Mouse (Mus musculus) layer of hippocampus, adult 9-10 months (tissue): Measurements from ENCODE around the gene 4933425L06Rik.

Experiments
- DNase-seq: peaks from one replicate; pipeline ENCODE4 v3.0.0; 2022; ENCODE audit warnings: low spot score

The 4933425L06Rik gene

DNA sequence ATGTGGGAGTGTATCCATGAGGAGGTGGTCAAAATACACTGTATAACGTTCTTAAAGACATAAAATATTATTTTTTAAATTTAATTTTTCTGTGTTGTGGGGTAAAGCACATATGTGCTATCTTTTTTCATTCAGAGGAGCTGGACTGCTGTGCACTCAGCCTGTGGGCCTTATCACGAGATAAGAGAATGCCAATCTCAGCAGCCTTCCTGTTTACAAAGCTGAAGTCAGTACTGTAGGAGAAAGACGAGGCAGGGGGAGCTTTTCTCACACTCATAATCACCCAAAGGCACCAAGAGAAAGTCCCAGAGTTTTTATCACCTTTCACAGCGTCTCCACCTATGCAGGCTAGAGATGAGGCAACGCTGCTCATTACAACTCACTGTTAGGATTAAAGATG lies 52.5 kb downstream of the 4933425L06Rik start:
- DNase-seq: no peak

GRCm38 (mm10) chr13:105139881-105140280 lies 58.0 kb downstream of the 4933425L06Rik start:
- no peak for DNase-seq

- DNase-seq: no peak
Observed at GRCm38 (mm10) chr13:105146827-105147226, 64.9 kb downstream of the 4933425L06Rik start.

- no peak for DNase-seq
Observed at GRCm38 (mm10) chr13:105147795-105148418, 66.0 kb downstream of the 4933425L06Rik start.

DNA sequence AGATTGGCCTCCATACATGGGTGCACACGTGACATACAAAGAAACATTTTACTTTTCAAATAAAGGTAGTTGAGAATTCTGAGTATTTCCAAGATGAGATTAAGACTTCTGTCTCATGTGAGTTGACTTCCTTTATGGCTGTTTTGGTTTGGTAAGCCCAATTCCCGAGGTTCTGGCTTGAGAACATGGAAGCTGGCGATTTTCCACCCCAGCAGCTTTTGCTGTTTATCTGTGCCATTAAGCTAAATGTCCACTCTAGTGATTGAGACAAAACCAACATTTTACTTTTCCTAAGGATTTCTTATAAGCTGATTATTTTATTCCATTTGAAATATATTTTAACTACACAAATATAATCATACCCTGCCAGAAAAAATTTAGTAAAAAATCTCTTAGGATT lies 68.1 kb downstream of the 4933425L06Rik start:
- DNase-seq: no peak

DNA sequence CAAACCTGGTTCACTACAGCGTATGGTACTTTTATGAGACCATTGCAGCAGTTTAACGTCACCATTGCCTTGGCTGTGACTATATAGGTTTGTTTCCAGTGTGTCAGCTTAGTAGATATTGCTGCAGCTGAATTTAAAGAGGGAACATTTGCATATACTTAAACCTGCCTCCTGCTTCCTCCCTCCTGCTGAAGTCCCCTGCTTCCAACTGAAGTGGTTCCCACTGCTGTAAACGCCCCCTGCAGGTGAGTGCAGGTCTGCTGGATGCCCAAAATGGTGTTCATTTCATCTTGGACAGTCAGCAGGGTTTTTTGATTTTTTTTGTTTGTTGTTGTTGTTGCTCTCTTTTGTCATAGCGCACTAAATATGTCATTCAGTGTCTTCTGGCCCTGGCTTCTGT lies 72.0 kb downstream of the 4933425L06Rik start:
- DNase-seq: no peak

DNA sequence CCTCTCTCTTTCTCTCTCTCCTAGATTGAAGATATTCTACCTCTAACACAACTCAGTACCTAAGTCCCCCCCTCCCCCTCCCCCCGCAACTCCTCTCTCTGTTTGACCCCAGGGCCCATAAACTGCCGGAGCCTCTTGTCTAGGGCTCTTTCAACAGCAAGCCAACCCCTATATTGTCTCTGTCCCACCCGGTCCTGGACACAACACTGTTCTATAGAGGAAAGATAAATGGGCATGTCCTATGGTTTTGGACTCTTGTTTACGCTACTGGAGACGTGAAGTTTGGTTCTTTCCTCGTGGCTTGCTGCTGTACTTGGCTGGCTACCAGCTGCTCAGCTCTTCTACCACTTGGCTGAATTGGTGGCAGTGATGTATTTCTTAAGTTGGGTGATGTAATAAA lies 83.5 kb downstream of the 4933425L06Rik start:
- DNase-seq: no peak
